Mouse (Mus musculus): ENCODE data around the gene Ephb2.

DNA sequence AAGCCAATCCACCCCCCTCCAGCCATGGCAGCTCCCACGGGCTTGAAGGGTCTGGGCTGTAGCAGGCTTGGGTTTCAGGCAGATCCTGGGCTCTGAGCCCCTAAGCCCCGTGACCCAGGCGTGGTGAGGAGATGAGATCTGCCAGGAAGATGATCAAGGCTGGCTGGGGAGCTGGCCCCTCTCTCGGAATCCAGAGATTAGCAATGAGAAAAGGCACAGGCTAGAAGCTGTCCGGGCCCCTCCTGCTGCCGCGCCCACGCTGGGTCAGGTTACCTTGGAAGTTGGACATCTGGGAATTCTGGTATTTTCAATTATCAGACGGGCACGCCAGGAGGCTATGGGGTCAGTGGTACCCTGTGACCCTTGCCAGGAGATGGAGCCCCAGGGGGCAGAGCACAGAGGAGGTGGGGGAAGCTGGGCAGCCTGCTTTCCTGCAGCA, 150.3 kb downstream of the Ephb2 start:
- TF ChIP-seq NELFE (IDR thresholded peaks at IDR 0.05; ENCODE audit: low read depth, low read length) (no peak), MYC (IDR thresholded peaks at IDR 0.05; ENCODE audit: low read depth, low read length) (no peak), MAFK (IDR thresholded peaks at IDR 0.05; ENCODE audit: insufficient replicate concordance, low read length) (no peak), USF1 (IDR thresholded peaks at IDR 0.05; ENCODE audit: low read depth, low read length) (no peak)
